Mouse (Mus musculus): ENCODE measurements around the gene Rnf141. TPM values are rescaled to one million over a fixed set of nuclear protein-coding genes. Genes with fewer than 3 reads are reported as not detected.

Rnf141 gene
- polyA plus RNA-seq, 1 experiment, result 16.6 TPM

GRCm38 (mm10) chr7:110792834-110793233 lies 51.4 kb downstream of the Rnf141 start:
- 95% methylated on average over 2 of the region's 2 CpGs for WGBS
- no peaks in the 10 kb centered on the region for H3K36me3 ChIP-seq (ENCODE audit: control insufficient read depth, insufficient read depth, low read length)

GRCm38 (mm10) chr7:110792201-110792600 lies 52.1 kb downstream of the Rnf141 start:
- H3K36me3 ChIP-seq (ENCODE audit: control insufficient read depth, insufficient read depth, low read length), result no peaks in the 10 kb centered on the region
- WGBS, result 98% methylated on average over 5 of the region's 5 CpGs
- H3K27ac ChIP-seq (ENCODE audit: control insufficient read depth, insufficient read depth, low read length), result no peak overlapping the region
- no peaks in the 10 kb centered on the region for H3K27me3 ChIP-seq (ENCODE audit: control insufficient read depth, insufficient read depth, low read length)
- H3K4me3 ChIP-seq (ENCODE audit: control insufficient read depth, insufficient read depth, low read length), result no peak overlapping the region
- DNase-seq, result no peak
- no peak for TF ChIP-seq POLR2A (IDR thresholded peaks at IDR 0.05; ENCODE audit: control insufficient read depth, extremely low read depth, insufficient read depth, low read length, poor library complexity)
- TF ChIP-seq CTCF (IDR thresholded peaks at IDR 0.05; ENCODE audit: borderline replicate concordance, control insufficient read depth, extremely low read depth, insufficient read depth, low read length, poor library complexity), result no peak
- peaks cover 15% of the 10 kb centered on the region for H3K4me1 ChIP-seq (replicated peaks; ENCODE audit: control insufficient read depth, insufficient read depth, low read length)

More at GRCm38 (mm10) chr7:110792834-110793233, 51.4 kb downstream of the Rnf141 start:
- Histone ChIP-seq H3K4me3 (ENCODE audit: control insufficient read depth, insufficient read depth, low read length) (no peak overlapping the region), H3K27me3 (ENCODE audit: control insufficient read depth, insufficient read depth, low read length) (no peaks in the 10 kb centered on the region), H3K4me1 (replicated peaks; ENCODE audit: control insufficient read depth, insufficient read depth, low read length) (peaks cover 15% of the 10 kb centered on the region), H3K27ac (ENCODE audit: control insufficient read depth, insufficient read depth, low read length) (no peak overlapping the region)
- no peak for TF ChIP-seq CTCF (IDR thresholded peaks at IDR 0.05; ENCODE audit: borderline replicate concordance, control insufficient read depth, extremely low read depth, insufficient read depth, low read length, poor library complexity)
- no peak for TF ChIP-seq POLR2A (IDR thresholded peaks at IDR 0.05; ENCODE audit: control insufficient read depth, extremely low read depth, insufficient read depth, low read length, poor library complexity)
- no peak for DNase-seq

DNA sequence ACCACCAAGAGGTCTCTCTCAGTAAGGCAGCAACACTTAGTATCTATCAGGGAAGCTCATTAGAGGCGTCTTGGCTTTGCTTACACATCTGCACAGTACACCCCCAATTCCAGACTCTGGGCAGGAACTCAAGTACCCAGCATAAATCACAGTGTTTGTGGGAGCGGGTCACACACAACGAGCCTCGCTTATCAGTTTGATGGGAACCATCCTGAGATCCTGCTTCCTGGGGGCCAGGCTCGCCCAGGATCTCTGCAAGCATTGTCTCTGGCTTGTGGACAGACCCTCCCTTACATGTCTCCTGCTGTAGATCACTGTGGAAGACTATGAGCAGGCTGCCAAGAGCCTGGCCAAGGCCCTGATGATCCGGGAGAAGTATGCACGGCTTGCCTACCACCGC lies 53.4 kb downstream of the Rnf141 start:
- Histone ChIP-seq H3K27me3 (ENCODE audit: control insufficient read depth, insufficient read depth, low read length) (no peaks in the 10 kb centered on the region), H3K4me1 (replicated peaks; ENCODE audit: control insufficient read depth, insufficient read depth, low read length) (peaks cover 2% of the 10 kb centered on the region), H3K36me3 (ENCODE audit: control insufficient read depth, insufficient read depth, low read length) (no peaks in the 10 kb centered on the region), H3K27ac (ENCODE audit: control insufficient read depth, insufficient read depth, low read length) (no peak overlapping the region), H3K4me3 (ENCODE audit: control insufficient read depth, insufficient read depth, low read length) (no peak overlapping the region)
- TF ChIP-seq CTCF (IDR thresholded peaks at IDR 0.05; ENCODE audit: borderline replicate concordance, control insufficient read depth, extremely low read depth, insufficient read depth, low read length, poor library complexity), result no peak
- no peak for TF ChIP-seq POLR2A (IDR thresholded peaks at IDR 0.05; ENCODE audit: control insufficient read depth, extremely low read depth, insufficient read depth, low read length, poor library complexity)
- no peak for DNase-seq
- 92% methylated on average over 8 of the region's 8 CpGs for WGBS

GRCm38 (mm10) chr7:110787310-110787709 lies 56.9 kb downstream of the Rnf141 start:
- Histone ChIP-seq H3K4me3 (ENCODE audit: control insufficient read depth, insufficient read depth, low read length) (no peak overlapping the region), H3K4me1 (replicated peaks; ENCODE audit: control insufficient read depth, insufficient read depth, low read length) (no peaks in the 10 kb centered on the region), H3K36me3 (ENCODE audit: control insufficient read depth, insufficient read depth, low read length) (no peaks in the 10 kb centered on the region), H3K27me3 (ENCODE audit: control insufficient read depth, insufficient read depth, low read length) (no peaks in the 10 kb centered on the region), H3K27ac (ENCODE audit: control insufficient read depth, insufficient read depth, low read length) (no peak overlapping the region)
- no peak for TF ChIP-seq CTCF (IDR thresholded peaks at IDR 0.05; ENCODE audit: borderline replicate concordance, control insufficient read depth, extremely low read depth, insufficient read depth, low read length, poor library complexity)
- no peak for TF ChIP-seq POLR2A (IDR thresholded peaks at IDR 0.05; ENCODE audit: control insufficient read depth, extremely low read depth, insufficient read depth, low read length, poor library complexity)
- 87% methylated on average over 6 of the region's 6 CpGs for WGBS
- DNase-seq, result no peak

GRCm38 (mm10) chr7:110785741-110786146 lies 58.5 kb downstream of the Rnf141 start:
- H3K4me3 ChIP-seq (ENCODE audit: control insufficient read depth, insufficient read depth, low read length), result no peak overlapping the region
- no peaks in the 10 kb centered on the region for H3K4me1 ChIP-seq (replicated peaks; ENCODE audit: control insufficient read depth, insufficient read depth, low read length)
- TF ChIP-seq CTCF (IDR thresholded peaks at IDR 0.05; ENCODE audit: borderline replicate concordance, control insufficient read depth, extremely low read depth, insufficient read depth, low read length, poor library complexity) (no peak), POLR2A (IDR thresholded peaks at IDR 0.05; ENCODE audit: control insufficient read depth, extremely low read depth, insufficient read depth, low read length, poor library complexity) (no peak)
- 90% methylated on average over 3 of the region's 3 CpGs for WGBS
- no peak overlapping the region for H3K27ac ChIP-seq (ENCODE audit: control insufficient read depth, insufficient read depth, low read length)
- no peaks in the 10 kb centered on the region for H3K36me3 ChIP-seq (ENCODE audit: control insufficient read depth, insufficient read depth, low read length)
- H3K27me3 ChIP-seq (ENCODE audit: control insufficient read depth, insufficient read depth, low read length), result no peaks in the 10 kb centered on the region
- DNase-seq, result no peak

GRCm38 (mm10) chr7:110784965-110785364 lies 59.3 kb downstream of the Rnf141 start:
- H3K4me1 ChIP-seq (replicated peaks; ENCODE audit: control insufficient read depth, insufficient read depth, low read length), result no peaks in the 10 kb centered on the region
- H3K36me3 ChIP-seq (ENCODE audit: control insufficient read depth, insufficient read depth, low read length), result no peaks in the 10 kb centered on the region
- 94% methylated on average over 8 of the region's 8 CpGs for WGBS
- DNase-seq, result no peak
- no peak overlapping the region for H3K27ac ChIP-seq (ENCODE audit: control insufficient read depth, insufficient read depth, low read length)
- H3K27me3 ChIP-seq (ENCODE audit: control insufficient read depth, insufficient read depth, low read length), result no peaks in the 10 kb centered on the region
- TF ChIP-seq POLR2A (IDR thresholded peaks at IDR 0.05; ENCODE audit: control insufficient read depth, extremely low read depth, insufficient read depth, low read length, poor library complexity), result no peak
- no peak for TF ChIP-seq CTCF (IDR thresholded peaks at IDR 0.05; ENCODE audit: borderline replicate concordance, control insufficient read depth, extremely low read depth, insufficient read depth, low read length, poor library complexity)
- H3K4me3 ChIP-seq (ENCODE audit: control insufficient read depth, insufficient read depth, low read length), result no peak overlapping the region
